Mouse (Mus musculus) MEL (cell line): ENCODE measurements around the gene Tomm20. TPM values are rescaled to one million over a fixed set of nuclear protein-coding genes. Genes with fewer than 3 reads are reported as not detected.

Experiments
- DNase-seq: peaks from one replicate; pipeline ENCODE4 v3.0.0; 2011; ENCODE audit warnings: low read depth, low spot score
- H3K27ac ChIP-seq: 2 replicates; pipeline ENCODE4 v1.5.1; 2012; ENCODE audit warnings: low read depth, mild to moderate bottlenecking, control low read depth, low read length, moderate library complexity; ENCODE audit not compliant: control insufficient read depth
- H3K27me3 ChIP-seq, 2 experiments: fragments of 150-350 bp in 1 of 2; sonication (generic) in 1 of 2; 2 replicates each; pipeline ENCODE4 v1.6.1; 2012; ENCODE audit warnings: low read length in 2 of 2, mild to moderate bottlenecking in 2 of 2, improper control_type of control experiment in 1 of 2, moderate library complexity in 1 of 2; ENCODE audit not compliant: insufficient read depth in 2 of 2, control insufficient read depth in 1 of 2
- H3K36me3 ChIP-seq, 2 experiments: 2 replicates each; pipeline ENCODE4 v1.6.1; 2012 to 2014; ENCODE audit warnings: low read length in 2 of 2, improper control_type of control experiment in 1 of 2, inconsistent platforms in 1 of 2, mild to moderate bottlenecking in 1 of 2; ENCODE audit not compliant: insufficient read depth in 2 of 2, control insufficient read depth in 1 of 2
- H3K4me1 ChIP-seq, 2 experiments: fragments of 150-350 bp in 1 of 2; sonication (generic) in 1 of 2; 2 replicates each; pipeline ENCODE4 v1.6.1; 2012; ENCODE audit warnings: low read length in 2 of 2, improper control_type of control experiment in 1 of 2, mild to moderate bottlenecking in 1 of 2; ENCODE audit not compliant: insufficient read depth in 2 of 2, control insufficient read depth in 1 of 2
- H3K4me3 ChIP-seq, 2 experiments: fragments of 150-350 bp in 1 of 2; sonication (generic) in 1 of 2; 2 replicates each; pipeline ENCODE4 v1.5.1; 2012; ENCODE audit warnings: low read depth in 2 of 2, low read length in 2 of 2, mild to moderate bottlenecking in 2 of 2, moderate library complexity in 2 of 2, control low read depth in 1 of 2, improper control_type of control experiment in 1 of 2; ENCODE audit not compliant: control insufficient read depth in 1 of 2, insufficient read depth in 1 of 2
- H3K79me2 ChIP-seq: 2 replicates; pipeline ENCODE4 v1.6.1; 2012; ENCODE audit warnings: mild to moderate bottlenecking, low read length, moderate library complexity; ENCODE audit not compliant: control insufficient read depth, poor library complexity, insufficient read depth
- H3K9ac ChIP-seq: 2 replicates; pipeline ENCODE4 v1.6.1; 2012; ENCODE audit warnings: low read depth, mild to moderate bottlenecking, control low read depth, low read length, moderate library complexity; ENCODE audit not compliant: control insufficient read depth, poor library complexity, severe bottlenecking
- H3K9me3 ChIP-seq: fragments of 150-350 bp; sonication (generic); replicated peaks from 2 replicates; pipeline ENCODE4 v1.6.1; 2012; ENCODE audit warnings: mild to moderate bottlenecking, low read length, improper control_type of control experiment, moderate library complexity; ENCODE audit not compliant: insufficient read depth
- BHLHE40 ChIP-seq: IDR thresholded peaks from 2 replicates; pipeline ENCODE4 v1.6.1; 2012; ENCODE audit warnings: low read depth, mild to moderate bottlenecking, inconsistent platforms, low read length, improper control_type of control experiment, borderline replicate concordance
- CHD1 ChIP-seq: IDR thresholded peaks from 2 replicates; pipeline ENCODE4 v1.6.1; 2012; ENCODE audit warnings: low read depth, mild to moderate bottlenecking, inconsistent platforms, low read length, improper control_type of control experiment
- CHD2 ChIP-seq: IDR thresholded peaks from 2 replicates; pipeline ENCODE4 v1.6.1; 2011; ENCODE audit warnings: low read length, improper control_type of control experiment
- CTCF ChIP-seq, 3 experiments: IDR thresholded peaks in 2 of 3; conservative IDR thresholded peaks in 1 of 3; 2 replicates each; pipeline ENCODE4 v1.5.1; 2011 to 2012; ENCODE audit warnings: low read length in 3 of 3, low read depth in 2 of 3, mild to moderate bottlenecking in 2 of 3, improper control_type of control experiment in 1 of 3, inconsistent platforms in 1 of 3, mixed read lengths in 1 of 3, moderate library complexity in 1 of 3; ENCODE audit not compliant: control insufficient read depth in 1 of 3, insufficient read depth in 1 of 3, poor library complexity in 1 of 3, severe bottlenecking in 1 of 3
- E2F4 ChIP-seq: IDR thresholded peaks from 2 replicates; pipeline ENCODE4 v1.6.1; 2011; ENCODE audit warnings: low read depth, low read length, improper control_type of control experiment, borderline replicate concordance
- EP300 ChIP-seq, 2 experiments: IDR thresholded peaks; 2 replicates each; pipeline ENCODE4 v1.6.1; 2011; ENCODE audit warnings: improper control_type of control experiment in 2 of 2, low read length in 2 of 2, low read depth in 1 of 2, mild to moderate bottlenecking in 1 of 2
- ETS1 ChIP-seq: IDR thresholded peaks from 2 replicates; pipeline ENCODE4 v1.6.1; 2012; ENCODE audit warnings: low read depth, mild to moderate bottlenecking, inconsistent platforms, low read length, improper control_type of control experiment, moderate library complexity
- GABPA ChIP-seq: IDR thresholded peaks from 2 replicates; pipeline ENCODE4 v1.6.1; 2012; ENCODE audit warnings: low read depth, mild to moderate bottlenecking, inconsistent platforms, low read length, improper control_type of control experiment, moderate library complexity
- GATA1 ChIP-seq: IDR thresholded peaks from 2 replicates; pipeline ENCODE4 v1.6.1; 2011; ENCODE audit warnings: low read depth, low read length, improper control_type of control experiment
- HCFC1 ChIP-seq: IDR thresholded peaks from 2 replicates; pipeline ENCODE4 v1.6.1; 2012; ENCODE audit warnings: low read depth, mild to moderate bottlenecking, inconsistent platforms, low read length, improper control_type of control experiment, moderate library complexity
- JUND ChIP-seq: IDR thresholded peaks from 2 replicates; pipeline ENCODE4 v1.6.1; 2011; ENCODE audit warnings: low read depth, mild to moderate bottlenecking, improper control_type of control experiment, low read length
- KAT2A ChIP-seq: conservative IDR thresholded peaks from 2 replicates; pipeline ENCODE4 v1.6.1; 2012; ENCODE audit warnings: low read depth, low read length, improper control_type of control experiment, inconsistent platforms
- MAX ChIP-seq: IDR thresholded peaks from 2 replicates; pipeline ENCODE4 v1.6.1; 2011; ENCODE audit warnings: low read length, improper control_type of control experiment
- MAZ ChIP-seq: IDR thresholded peaks from 2 replicates; pipeline ENCODE4 v1.6.1; 2012; ENCODE audit warnings: low read depth, mild to moderate bottlenecking, inconsistent platforms, low read length, improper control_type of control experiment
- MYB ChIP-seq: IDR thresholded peaks from 2 replicates; pipeline ENCODE4 v1.6.1; 2011; ENCODE audit warnings: mild to moderate bottlenecking, low read depth, low read length, improper control_type of control experiment
- MYC ChIP-seq: IDR thresholded peaks from 2 replicates; pipeline ENCODE4 v1.6.1; 2011; ENCODE audit warnings: low read depth, mild to moderate bottlenecking, low read length, improper control_type of control experiment, moderate library complexity
- NRF1 ChIP-seq: IDR thresholded peaks from 2 replicates; pipeline ENCODE4 v1.6.1; 2014; ENCODE audit warnings: low read depth, mild to moderate bottlenecking, inconsistent platforms, low read length, improper control_type of control experiment, moderate library complexity; ENCODE audit not compliant: poor library complexity, insufficient read depth, severe bottlenecking
- POLR2AphosphoS2 ChIP-seq: IDR thresholded peaks from 2 replicates; pipeline ENCODE4 v1.6.1; 2011; ENCODE audit warnings: low read length, improper control_type of control experiment
- RAD21 ChIP-seq: IDR thresholded peaks from 2 replicates; pipeline ENCODE4 v1.6.1; 2011; ENCODE audit warnings: mild to moderate bottlenecking, low read depth, low read length, improper control_type of control experiment
- SIN3A ChIP-seq: IDR thresholded peaks from 2 replicates; pipeline ENCODE4 v1.6.1; 2012; ENCODE audit warnings: low read length, improper control_type of control experiment, inconsistent platforms
- SMC3 ChIP-seq: IDR thresholded peaks from 2 replicates; pipeline ENCODE4 v1.6.1; 2011; ENCODE audit warnings: low read depth, low read length, improper control_type of control experiment
- TAL1 ChIP-seq: IDR thresholded peaks from 2 replicates; pipeline ENCODE4 v1.6.1; 2012; ENCODE audit warnings: mild to moderate bottlenecking, inconsistent platforms, low read length, moderate library complexity, mixed read lengths
- USF2 ChIP-seq, 2 experiments: IDR thresholded peaks; 2 replicates each; pipeline ENCODE4 v1.6.1; 2011 to 2012; ENCODE audit warnings: improper control_type of control experiment in 2 of 2, low read length in 2 of 2, borderline replicate concordance in 1 of 2, inconsistent platforms in 1 of 2, low read depth in 1 of 2, mild to moderate bottlenecking in 1 of 2; ENCODE audit not compliant: insufficient read depth in 1 of 2
- ZC3H11A ChIP-seq: IDR thresholded peaks from 2 replicates; pipeline ENCODE4 v1.6.1; 2012; ENCODE audit warnings: low read depth, mild to moderate bottlenecking, inconsistent platforms, low read length, improper control_type of control experiment
- ZKSCAN1 ChIP-seq: IDR thresholded peaks from 2 replicates; pipeline ENCODE4 v1.6.1; 2012; ENCODE audit warnings: low read depth, mild to moderate bottlenecking, inconsistent platforms, low read length, improper control_type of control experiment, moderate library complexity
- ZNF384 ChIP-seq: IDR thresholded peaks from 2 replicates; pipeline ENCODE4 v1.6.1; 2012; ENCODE audit warnings: low read depth, mild to moderate bottlenecking, inconsistent platforms, low read length, improper control_type of control experiment
- polyA plus RNA-seq, 2 experiments: library from polyadenylated mRNA; stranded (reverse) in 1 of 2; unstranded in 1 of 2; fragments of >175 nt in 1 of 2; fragments of >200 nt in 1 of 2; gene quantifications; 2 replicates each; pipeline versions ENCODE4 v1.2.1 to v1.2.4; 2012; ENCODE audit warnings: low replicate concordance in 2 of 2, low read depth in 1 of 2; ENCODE audit not compliant: insufficient read length in 2 of 2, insufficient read depth in 1 of 2, missing spikeins in 1 of 2
- total RNA-seq: library from RNA; depleted of rRNA; stranded (reverse); fragments of 300-350 nt; gene quantifications from 2 replicates; pipeline ENCODE4 v1.2.3, GENCODE M21; 2012

The Tomm20 gene
- total and polyA plus RNA-seq, 3 experiments = 676 to 886 TPM; not detected in 1

DNA sequence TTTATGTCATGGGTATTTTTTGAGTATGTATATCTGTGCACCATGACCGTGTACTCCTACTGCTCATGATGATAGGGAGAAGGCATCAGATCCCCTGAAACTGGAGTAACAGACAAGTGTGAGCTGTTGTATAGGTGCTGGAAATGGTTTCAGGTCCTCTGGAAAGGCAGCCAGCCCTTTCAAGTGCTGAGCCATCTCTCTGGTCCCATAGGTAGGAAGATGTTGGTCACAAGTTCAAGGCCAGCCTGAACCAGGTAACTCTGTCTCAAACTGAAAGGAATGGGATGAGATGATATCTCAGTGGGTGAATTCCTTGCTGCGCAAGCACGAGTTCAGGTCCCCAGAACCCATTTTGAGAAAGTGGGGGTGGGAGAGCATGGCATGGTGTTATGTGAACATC, 24.2 kb downstream of the Tomm20 start:
- no peaks in the 10 kb centered on the region for H3K79me2 ChIP-seq
- no peak for TF ChIP-seq JUND
- TF ChIP-seq ZNF384 = no peak
- TF ChIP-seq USF2 (IDR thresholded peaks at IDR 0.05; ENCODE audit: borderline replicate concordance in 1 of 2, insufficient read depth in 1 of 2, low read depth in 1 of 2, low read length in 2 of 2) = no peak
- TF ChIP-seq MYC = no peak
- no peak for TF ChIP-seq CHD2
- no peak for TF ChIP-seq ZC3H11A
- no peaks in the 10 kb centered on the region for H3K27me3 ChIP-seq
- H3K27ac ChIP-seq = no peak overlapping the region
- H3K9ac ChIP-seq = no peak overlapping the region
- H3K4me3 ChIP-seq = no peak overlapping the region
- H3K9me3 ChIP-seq = no peaks in the 10 kb centered on the region
- no peak for DNase-seq
- H3K4me1 ChIP-seq = no peaks in the 10 kb centered on the region
- H3K36me3 ChIP-seq = no peaks in the 10 kb centered on the region; a peak in 2 of 4 replicates

DNA sequence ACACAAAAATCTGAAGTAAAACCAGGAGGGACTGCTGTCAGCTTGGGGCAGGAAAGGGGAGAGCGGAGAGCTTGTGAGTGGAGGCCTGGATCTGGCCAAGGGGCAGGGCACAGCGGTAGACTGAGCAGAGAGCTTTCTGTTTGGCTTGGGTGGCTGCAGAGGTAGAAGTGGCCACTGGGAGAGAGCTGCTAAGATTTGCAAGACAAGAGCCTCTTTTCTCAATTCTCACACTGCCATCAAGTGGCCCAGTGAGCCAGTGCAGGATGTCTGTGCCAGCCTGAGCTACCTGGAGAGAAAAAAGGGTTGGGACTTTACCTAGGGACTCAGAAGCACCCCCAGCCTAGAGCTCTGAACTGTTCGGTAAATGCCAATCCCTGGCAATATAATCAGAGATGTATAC, 24.8 kb downstream of the Tomm20 start:
- Histone ChIP-seq H3K27ac (no peak overlapping the region), H3K4me3 (no peak overlapping the region), H3K79me2 (no peaks in the 10 kb centered on the region), H3K27me3 (no peaks in the 10 kb centered on the region), H3K9me3 (no peaks in the 10 kb centered on the region), H3K4me1 (no peaks in the 10 kb centered on the region), H3K9ac (no peak overlapping the region), H3K36me3 (no peaks in the 10 kb centered on the region; a peak in 2 of 4 replicates)
- TF ChIP-seq ZC3H11A (peak; percentile 72), SMC3 (peak; percentile 85), BHLHE40 (0 out of 2 replicates have a peak, but pooled peaks have one; percentile 7), USF2 (IDR thresholded peaks at IDR 0.05; ENCODE audit: borderline replicate concordance in 1 of 2, insufficient read depth in 1 of 2, low read depth in 1 of 2, low read length in 2 of 2) (no peak), CTCF (IDR thresholded peaks at IDR 0.05 in 2 of 3, conservative IDR thresholded peaks at IDR 0.05 in 1 of 3; ENCODE audit: control insufficient read depth in 1 of 3, insufficient read depth in 1 of 3, low read depth in 2 of 3, low read length in 3 of 3, poor library complexity in 1 of 3, severe bottlenecking in 1 of 3) (peak; percentile 32 to 87 (median 64); a peak in 5 of 6 replicates), CHD2 (no peak), MYB (no peak), RAD21 (peak; percentile 86)
- DNase-seq = peak; percentile 61

DNA sequence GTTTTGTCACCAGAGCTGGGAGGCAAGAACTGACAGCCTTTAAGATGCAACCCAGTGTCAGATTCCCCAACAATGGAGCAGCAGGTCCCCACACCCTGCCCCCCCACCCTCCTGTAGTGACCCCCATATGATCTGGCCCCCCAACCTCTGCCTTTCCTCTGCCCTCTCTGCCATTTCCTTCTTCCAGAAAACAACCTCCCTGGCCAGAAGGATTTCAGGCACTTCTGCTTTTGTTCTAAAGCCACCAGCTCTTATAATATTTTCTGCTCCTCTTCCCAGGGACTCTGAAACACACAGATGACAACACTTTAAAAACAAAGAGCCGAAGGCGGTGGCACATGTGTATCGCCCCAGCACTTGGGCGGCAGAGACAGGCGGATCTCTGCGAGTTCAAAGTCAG, 25.3 kb downstream of the Tomm20 start:
- Histone ChIP-seq H3K4me1 (no peaks in the 10 kb centered on the region), H3K9ac (no peak overlapping the region), H3K27me3 (no peaks in the 10 kb centered on the region), H3K79me2 (no peaks in the 10 kb centered on the region), H3K36me3 (no peaks in the 10 kb centered on the region; a peak in 2 of 4 replicates), H3K9me3 (no peaks in the 10 kb centered on the region), H3K4me3 (no peak overlapping the region), H3K27ac (no peak overlapping the region)
- no peak for DNase-seq
- TF ChIP-seq NRF1 = no peak
- no peak for TF ChIP-seq SMC3
- no peak for TF ChIP-seq ZKSCAN1
- TF ChIP-seq GABPA = no peak
- no peak for TF ChIP-seq TAL1
- no peak for TF ChIP-seq SIN3A
- no peak for TF ChIP-seq ETS1
- TF ChIP-seq CHD2 = no peak
- no peak for TF ChIP-seq MAZ
- no peak for TF ChIP-seq ZNF384
- TF ChIP-seq GATA1 = no peak
- TF ChIP-seq ZC3H11A = no peak
- no peak for TF ChIP-seq HCFC1
- TF ChIP-seq EP300 (IDR thresholded peaks at IDR 0.05; ENCODE audit: low read depth in 1 of 2, low read length in 2 of 2) = no peak
- TF ChIP-seq CHD1 = no peak
- no peak for TF ChIP-seq KAT2A
- no peak for TF ChIP-seq E2F4
- no peak for TF ChIP-seq POLR2AphosphoS2
- no peak for TF ChIP-seq MAX
